Mouse (Mus musculus) stomach, embryonic 14.5 days (tissue): ENCODE data around the gene Entpd3. TPM values are rescaled to one million over a fixed set of nuclear protein-coding genes. Genes with fewer than 3 reads are reported as not detected.
A peak's percentile ranks its signal among the peaks of the same experiment; 100 is the strongest.
"Not testable (repeated sequence)": the region's sequence is repeated elsewhere in the genome, so short reads cannot be mapped to it uniquely, and the experiment has no call there.

Experiments used
- ATAC-seq: fragments of 200-750 bp; cut with Nextera tagmentation; 2 replicates; pipeline ENCODE4 v1.8.0; 2017; ENCODE audit warnings: low read depth, moderate TSS enrichment; ENCODE audit not compliant: insufficient number of reproducible peaks, insufficient read depth, low FRiP score
- H3K27ac ChIP-seq: fragments of 300-500 bp; sonication (generic); 2 replicates; pipeline ENCODE4 v1.5.1; 2014; ENCODE audit warnings: mild to moderate bottlenecking, low read length, moderate library complexity, mixed read lengths
- H3K27me3 ChIP-seq: fragments of 300-500 bp; sonication (generic); 2 replicates; pipeline ENCODE4 v1.6.1; 2014; ENCODE audit warnings: low read length, control low read depth, mixed read lengths; ENCODE audit not compliant: control insufficient read depth, insufficient read depth
- H3K36me3 ChIP-seq: fragments of 300-500 bp; sonication (generic); 2 replicates; pipeline ENCODE4 v1.6.1; 2014; ENCODE audit warnings: mild to moderate bottlenecking, control low read depth, low read length, moderate library complexity, mixed read lengths; ENCODE audit not compliant: control insufficient read depth, insufficient read depth
- H3K4me1 ChIP-seq: fragments of 300-500 bp; sonication (generic); 2 replicates; pipeline ENCODE4 v1.6.1; 2014; ENCODE audit warnings: low read length, control low read depth, mixed read lengths; ENCODE audit not compliant: control insufficient read depth, insufficient read depth
- H3K4me2 ChIP-seq: fragments of 300-500 bp; sonication (generic); replicated peaks from 2 replicates; pipeline ENCODE4 v1.6.1; 2014; ENCODE audit warnings: low read depth, low read length, control low read depth
- H3K4me3 ChIP-seq: fragments of 300-500 bp; sonication (generic); 2 replicates; pipeline ENCODE4 v1.5.1; 2014; ENCODE audit warnings: low read depth, low read length, control low read depth
- H3K9ac ChIP-seq: fragments of 300-500 bp; sonication (generic); replicated peaks from 2 replicates; pipeline ENCODE4 v1.6.1; 2014; ENCODE audit warnings: low read depth, mild to moderate bottlenecking, control low read depth, low read length, moderate library complexity, mixed read lengths
- H3K9me3 ChIP-seq: fragments of 300-500 bp; sonication (generic); 2 replicates; pipeline ENCODE4 v1.6.1; 2016; ENCODE audit warnings: low read depth, low read length, control low read depth; ENCODE audit not compliant: control insufficient read depth
- WGBS: fragments of 180-500 bp; shearing (Covaris S2); extraction: QIAGEN DNeasy Blood & Tissue Kit; methylation state at CpG from one replicate; pipeline ENCODE4 v1.1.7; 2014; 5-methylcytosine and 5-hydroxymethylcytosine counted together
- polyA plus RNA-seq: library from polyadenylated mRNA; unstranded; fragments of >200 nt; fragmentation: Nextera tagmentation; extraction: Ambion mirVana; gene quantifications from 2 replicates; pipeline ENCODE4 v1.2.1, GENCODE M21; 2014

Gene Entpd3
- polyA plus RNA-seq, 1 experiment from 2014 or later = 6.3 TPM

GRCm38 (mm10) chr9:120527270-120527669 lies 12.3 kb upstream of the Entpd3 start:
- Histone ChIP-seq H3K27ac (no peak overlapping the region), H3K4me3 (no peak overlapping the region), H3K27me3 (no peaks in the 10 kb centered on the region), H3K9ac (no peak overlapping the region), H3K4me1 (no peaks in the 10 kb centered on the region), H3K4me2 (no peak overlapping the region), H3K9me3 (no peaks in the 10 kb centered on the region), H3K36me3 (no peaks in the 10 kb centered on the region)
- ATAC-seq = no peak
- WGBS = 67% methylated on average over 4 of the region's 4 CpGs

- WGBS = 92% methylated on average over 8 of the region's 8 CpGs
- Histone ChIP-seq H3K36me3 (no peaks in the 10 kb centered on the region), H3K4me1 (no peaks in the 10 kb centered on the region), H3K9ac (no peak overlapping the region), H3K27ac (no peak overlapping the region), H3K9me3 (no peaks in the 10 kb centered on the region), H3K27me3 (no peaks in the 10 kb centered on the region), H3K4me2 (no peak overlapping the region), H3K4me3 (no peak overlapping the region)
- ATAC-seq = no peak
These were observed 11.7 kb upstream of the Entpd3 start for GRCm38 (mm10) chr9:120527919-120528318.

- H3K4me2 ChIP-seq = no peak overlapping the region
- no peak overlapping the region for H3K9ac ChIP-seq
- H3K4me3 ChIP-seq = no peak overlapping the region
- no peaks in the 10 kb centered on the region for H3K4me1 ChIP-seq
- H3K27ac ChIP-seq = no peak overlapping the region
- WGBS = 84% methylated on average over 17 of the region's 17 CpGs
- no peak for ATAC-seq
- no peaks in the 10 kb centered on the region for H3K27me3 ChIP-seq
- H3K36me3 ChIP-seq = no peaks in the 10 kb centered on the region
- H3K9me3 ChIP-seq = no peaks in the 10 kb centered on the region
These were observed 10.7 kb upstream of the Entpd3 start for GRCm38 (mm10) chr9:120528815-120529510.

GRCm38 (mm10) chr9:120530471-120530870 lies 9.1 kb upstream of the Entpd3 start:
- Histone ChIP-seq H3K27me3 (no peaks in the 10 kb centered on the region), H3K4me1 (no peaks in the 10 kb centered on the region), H3K9ac (no peak overlapping the region), H3K4me2 (no peak overlapping the region), H3K9me3 (no peaks in the 10 kb centered on the region), H3K4me3 (no peak overlapping the region), H3K36me3 (no peaks in the 10 kb centered on the region), H3K27ac (no peak overlapping the region)
- WGBS = 74% methylated on average over 5 of the region's 5 CpGs
- ATAC-seq = no peak

- WGBS = 84% methylated on average over 6 of the region's 6 CpGs
- H3K4me3 ChIP-seq = no peak overlapping the region
- H3K9ac ChIP-seq = no peak overlapping the region
- ATAC-seq = no peak
- no peaks in the 10 kb centered on the region for H3K4me1 ChIP-seq
- no peaks in the 10 kb centered on the region for H3K36me3 ChIP-seq
- H3K27ac ChIP-seq = no peak overlapping the region
- H3K27me3 ChIP-seq = no peaks in the 10 kb centered on the region
- H3K9me3 ChIP-seq = no peaks in the 10 kb centered on the region
- H3K4me2 ChIP-seq = no peak overlapping the region
These were observed 7.6 kb upstream of the Entpd3 start for GRCm38 (mm10) chr9:120532062-120532461.

- H3K36me3 ChIP-seq = no peaks in the 10 kb centered on the region
- no peak overlapping the region for H3K27ac ChIP-seq
- no peak overlapping the region for H3K9ac ChIP-seq
- 87% methylated on average over 6 of the region's 6 CpGs for WGBS
- no peak for ATAC-seq
- H3K9me3 ChIP-seq = no peaks in the 10 kb centered on the region
- no peaks in the 10 kb centered on the region for H3K27me3 ChIP-seq
- H3K4me2 ChIP-seq = no peak overlapping the region
- no peak overlapping the region for H3K4me3 ChIP-seq
- no peaks in the 10 kb centered on the region for H3K4me1 ChIP-seq
These were observed 6.9 kb upstream of the Entpd3 start for GRCm38 (mm10) chr9:120532691-120533090.

GRCm38 (mm10) chr9:120533446-120533950 lies 6.1 kb upstream of the Entpd3 start:
- H3K4me2 ChIP-seq, H3K9ac ChIP-seq, H3K4me1 ChIP-seq, ATAC-seq, H3K27me3 ChIP-seq, H3K9me3 ChIP-seq, H3K27ac ChIP-seq, H3K4me3 ChIP-seq, H3K36me3 ChIP-seq: not testable (repeated sequence)
- WGBS = 95% methylated on average over 8 of the region's 8 CpGs

GRCm38 (mm10) chr9:120541411-120541810 lies 1.8 kb downstream of the Entpd3 start:
- no peak overlapping the region for H3K4me2 ChIP-seq
- no peaks in the 10 kb centered on the region for H3K9me3 ChIP-seq
- H3K9ac ChIP-seq = no peak overlapping the region
- no peak overlapping the region for H3K4me3 ChIP-seq
- no peaks in the 10 kb centered on the region for H3K36me3 ChIP-seq
- H3K27ac ChIP-seq = no peak overlapping the region
- peaks cover 13% of the 10 kb centered on the region; the same call in 1 of the 2 replicates for H3K4me1 ChIP-seq
- no peaks in the 10 kb centered on the region for H3K27me3 ChIP-seq
- ATAC-seq = 0 out of 2 replicates have a peak, but pooled peaks have one; percentile 66
- WGBS = 14% methylated on average over 2 of the region's 2 CpGs

- no peaks in the 10 kb centered on the region for H3K9me3 ChIP-seq
- peaks cover 17% of the 10 kb centered on the region; the same call in 1 of the 2 replicates for H3K4me1 ChIP-seq
- no peak overlapping the region for H3K4me3 ChIP-seq
- no peak overlapping the region for H3K9ac ChIP-seq
- ATAC-seq = no peak
- 21% methylated on average over 6 of the region's 6 CpGs for WGBS
- 0 out of 2 replicates have a peak overlapping the region, but pooled peaks have one; percentile 12 for H3K27ac ChIP-seq
- no peak overlapping the region; the same call in 1 of the 2 replicates for H3K4me2 ChIP-seq
- no peaks in the 10 kb centered on the region for H3K27me3 ChIP-seq
- no peaks in the 10 kb centered on the region for H3K36me3 ChIP-seq
These were observed 2.6 kb downstream of the Entpd3 start for GRCm38 (mm10) chr9:120542241-120542640.
